Mouse (Mus musculus) liver, adult 2 months (tissue): ENCODE results near the gene Selenoh.

ENCODE experiments used
- CTCF ChIP-seq: fragments of 200-500 bp; IDR thresholded peaks from 2 replicates; pipeline ENCODE4 v1.5.1; 2011; ENCODE audit warnings: low read depth, low read length, control low read depth
- POLR2A ChIP-seq: fragments of 200-500 bp; IDR thresholded peaks from 2 replicates; pipeline ENCODE4 v1.6.1; 2011; ENCODE audit warnings: low read length, control low read depth; ENCODE audit not compliant: insufficient read depth; ENCODE audit errors: extremely low read depth

DNA sequence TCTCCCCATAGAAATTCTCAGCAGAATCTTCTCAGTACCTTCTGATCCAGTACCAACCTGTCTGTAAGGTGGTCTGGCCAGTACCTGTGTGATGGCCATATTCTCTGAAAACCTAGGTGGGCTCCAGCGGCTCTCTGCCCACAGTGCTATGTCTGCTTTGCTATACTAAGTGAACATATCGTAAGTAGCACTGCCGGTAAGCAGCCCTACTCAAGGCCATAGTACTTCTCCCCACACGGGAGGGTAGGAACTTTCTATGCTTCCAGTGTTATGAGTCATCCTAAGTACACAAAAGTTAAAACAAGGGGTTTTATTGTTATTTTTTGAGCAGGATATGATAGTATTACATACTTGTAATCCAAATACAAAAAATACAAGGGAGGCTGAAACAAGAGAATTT, 36.6 kb downstream of the Selenoh start:
- TF ChIP-seq POLR2A: no peak
- no peak for TF ChIP-seq CTCF
